Mouse (Mus musculus) kidney, adult 2 months (tissue): ENCODE measurements around the gene Sdr42e1. TPM values are rescaled to one million over a fixed set of nuclear protein-coding genes. Genes with fewer than 3 reads are reported as not detected.

Experiments used
- DNase-seq: peaks from one replicate; pipeline ENCODE4 v3.0.0; 2021
- H3K27ac ChIP-seq: fragments of 200-500 bp; 2 replicates; pipeline ENCODE4 v1.5.1; 2012; ENCODE audit warnings: low read depth, low read length, control low read depth, inconsistent platforms; ENCODE audit not compliant: insufficient read depth
- H3K27me3 ChIP-seq: fragments of 200-500 bp; replicated peaks from 2 replicates; pipeline ENCODE4 v1.6.1; 2012; ENCODE audit warnings: mild to moderate bottlenecking, moderate library complexity, low read length, inconsistent platforms; ENCODE audit not compliant: control insufficient read depth, insufficient read depth
- H3K36me3 ChIP-seq: fragments of 200-500 bp; 2 replicates; pipeline ENCODE4 v1.6.1; 2012; ENCODE audit warnings: mild to moderate bottlenecking, moderate library complexity, low read length, inconsistent platforms; ENCODE audit not compliant: control insufficient read depth, insufficient read depth
- H3K4me1 ChIP-seq: fragments of 200-500 bp; 2 replicates; pipeline ENCODE4 v1.6.1; 2011; ENCODE audit warnings: low read length; ENCODE audit not compliant: control insufficient read depth, insufficient read depth
- H3K4me3 ChIP-seq: fragments of 200-500 bp; 2 replicates; pipeline ENCODE4 v1.5.1; 2011; ENCODE audit warnings: mild to moderate bottlenecking, low read depth, low read length, control low read depth; ENCODE audit not compliant: insufficient read depth
- CTCF ChIP-seq: fragments of 200-500 bp; conservative IDR thresholded peaks from 2 replicates; pipeline ENCODE4 v1.5.1; 2011; ENCODE audit warnings: low read depth, mild to moderate bottlenecking, control low read depth, low read length, moderate library complexity, mixed read lengths; ENCODE audit not compliant: insufficient read depth, insufficient read length
- POLR2A ChIP-seq: fragments of 200-500 bp; IDR thresholded peaks from one replicate; pipeline ENCODE4 v1.6.1; 2011; ENCODE audit warnings: low read depth, low read length, control low read depth
- WGBS: fragments of 180-500 bp; shearing (Covaris S2); methylation state at CpG from one replicate; pipeline ENCODE4 v1.1.7; 2018; 5-methylcytosine and 5-hydroxymethylcytosine counted together
- polyA plus RNA-seq: library from polyadenylated mRNA; depleted of rRNA; stranded (reverse); fragments of >200 nt; gene quantifications from 2 replicates; pipeline ENCODE4 v1.2.3, GENCODE M21; 2012

The Sdr42e1 gene
- polyA plus RNA-seq, 1 experiment = 6.6 TPM

DNA sequence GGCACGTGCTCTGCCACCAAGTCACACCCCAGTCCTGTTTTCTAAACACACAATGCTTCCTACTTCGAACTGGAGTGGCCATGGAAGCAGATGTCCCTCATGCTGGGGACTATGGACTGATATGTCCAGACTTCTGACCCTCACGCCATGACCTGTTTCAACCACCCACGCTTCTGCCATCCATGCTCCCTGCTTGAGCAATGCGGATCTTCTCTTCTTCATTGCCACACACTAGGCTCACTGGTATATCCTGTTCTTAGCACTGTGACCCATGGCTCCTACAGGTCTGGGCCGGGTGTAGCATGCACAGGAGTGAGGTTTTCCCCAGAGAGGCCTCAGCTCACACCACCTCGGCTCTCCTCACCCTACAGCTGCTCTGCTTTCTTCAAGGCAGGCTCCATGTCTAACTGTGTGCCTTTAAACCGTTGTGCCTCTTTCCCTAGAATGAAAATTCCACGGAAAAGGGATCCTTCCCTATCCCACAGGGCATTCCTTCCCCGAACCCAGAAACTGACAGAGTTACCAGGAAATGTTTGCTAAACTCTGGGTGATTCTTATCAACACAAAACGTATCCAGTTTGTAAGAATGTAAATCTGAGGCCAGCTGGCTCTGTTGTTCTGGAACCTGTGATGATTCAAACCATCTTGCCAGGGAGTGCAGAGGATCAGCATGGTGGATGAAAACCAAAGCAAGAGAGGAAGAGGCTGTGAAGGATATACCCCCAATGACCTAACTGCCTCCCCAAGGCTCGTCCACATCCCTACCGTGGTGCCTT, 6.0 kb downstream of the Sdr42e1 start:
- no peak for DNase-seq
- 78% methylated on average over 13 of the region's 13 CpGs for WGBS
- Histone ChIP-seq H3K27ac (no peak overlapping the region), H3K4me1 (no peaks in the 10 kb centered on the region; the same call in 1 of the 2 replicates), H3K36me3 (no peaks in the 10 kb centered on the region), H3K27me3 (no peaks in the 10 kb centered on the region), H3K4me3 (no peak overlapping the region)
- TF ChIP-seq CTCF = no peak

DNA sequence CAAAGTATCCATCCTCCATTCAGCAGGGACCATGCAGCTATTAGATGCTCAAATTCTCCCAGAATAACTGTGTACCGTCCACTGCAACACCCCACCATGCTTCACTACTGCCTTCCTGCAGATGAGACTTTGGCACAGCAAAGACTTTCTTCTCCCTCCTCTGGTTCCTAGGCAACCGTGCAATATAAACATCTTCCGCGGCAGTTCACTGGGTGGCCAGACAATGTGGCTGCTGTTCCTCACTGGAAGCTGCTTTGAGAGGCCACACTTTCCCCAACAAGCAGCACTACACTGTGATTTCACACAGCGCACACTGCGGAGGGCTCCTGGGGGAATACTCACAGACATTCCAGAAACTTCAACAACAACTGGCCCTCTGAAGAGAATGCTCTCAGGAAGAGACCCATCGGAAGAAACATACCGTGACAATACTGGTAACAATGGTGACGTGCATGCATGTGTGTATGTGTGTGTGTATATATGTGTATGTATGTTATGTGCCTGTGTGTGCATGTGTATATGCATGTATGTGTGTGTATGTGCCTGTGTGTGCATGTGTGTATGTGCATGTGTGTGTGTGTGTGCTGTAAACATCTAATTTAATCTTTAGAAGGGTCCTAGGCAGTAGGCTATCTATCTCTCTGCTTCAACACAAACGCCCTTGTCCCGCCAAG, 13.0 kb downstream of the Sdr42e1 start:
- no peak for DNase-seq
- Histone ChIP-seq H3K36me3 (no peaks in the 10 kb centered on the region), H3K4me1 (no peaks in the 10 kb centered on the region), H3K27me3 (no peaks in the 10 kb centered on the region), H3K4me3 (no peak overlapping the region), H3K27ac (no peak overlapping the region)
- WGBS = 36% methylated on average over 11 of the region's 11 CpGs
- TF ChIP-seq CTCF = no peak
- no peak for TF ChIP-seq POLR2A

DNA sequence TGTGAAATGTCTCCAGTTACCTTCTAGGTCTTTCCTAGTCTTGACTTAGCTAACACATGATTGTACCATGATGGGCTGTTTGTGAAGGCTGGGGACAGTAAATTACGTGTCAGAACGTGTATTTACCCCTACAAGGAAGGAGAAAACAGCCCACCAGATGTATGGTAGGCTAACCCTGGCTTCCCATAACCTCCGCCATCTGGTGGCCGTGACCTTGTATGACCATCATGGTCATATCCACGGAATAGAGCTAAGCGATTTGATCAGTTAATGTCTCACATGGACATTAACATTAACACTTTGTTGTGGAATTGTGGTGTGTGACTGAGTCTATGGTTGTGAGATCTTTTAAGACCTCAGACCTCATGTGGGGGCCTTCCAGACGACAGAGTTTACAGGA, 14.5 kb downstream of the Sdr42e1 start:
- 69% methylated on average over 7 of the region's 7 CpGs for WGBS

DNA sequence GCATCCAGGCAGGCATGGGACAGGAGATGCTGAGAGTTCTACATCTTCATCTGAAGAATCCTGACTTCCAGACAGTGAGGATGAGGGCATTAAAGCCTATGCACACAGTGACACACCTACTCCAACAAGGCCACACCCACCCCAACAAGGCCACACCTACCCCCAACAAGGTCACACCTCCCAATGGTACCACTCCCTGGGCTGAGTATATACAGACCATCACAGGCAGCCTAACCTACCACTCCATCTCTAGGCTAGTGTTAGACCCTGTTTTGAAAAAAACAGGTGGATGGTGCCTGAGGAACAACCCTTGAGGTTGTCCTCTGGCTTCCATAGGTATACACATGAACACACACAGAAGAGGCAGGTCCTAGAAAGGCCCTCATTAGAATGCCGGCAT, 21.2 kb downstream of the Sdr42e1 start:
- DNase-seq = no peak
- Histone ChIP-seq H3K27ac (no peak overlapping the region), H3K4me1 (no peaks in the 10 kb centered on the region), H3K36me3 (no peaks in the 10 kb centered on the region), H3K4me3 (no peak overlapping the region), H3K27me3 (no peaks in the 10 kb centered on the region)
- 94% methylated on average over 1 of the region's 1 CpGs for WGBS
- TF ChIP-seq POLR2A (no peak), CTCF (no peak)

More for the DNA sequence above, 14.5 kb downstream of the Sdr42e1 start:
- no peak overlapping the region for H3K27ac ChIP-seq
- no peaks in the 10 kb centered on the region for H3K4me1 ChIP-seq
- DNase-seq = no peak
- TF ChIP-seq POLR2A (no peak), CTCF (0 out of 2 replicates have a peak, but pooled peaks have one; percentile 10)
- no peaks in the 10 kb centered on the region for H3K27me3 ChIP-seq
- H3K4me3 ChIP-seq = no peak overlapping the region
- H3K36me3 ChIP-seq = no peaks in the 10 kb centered on the region

DNA sequence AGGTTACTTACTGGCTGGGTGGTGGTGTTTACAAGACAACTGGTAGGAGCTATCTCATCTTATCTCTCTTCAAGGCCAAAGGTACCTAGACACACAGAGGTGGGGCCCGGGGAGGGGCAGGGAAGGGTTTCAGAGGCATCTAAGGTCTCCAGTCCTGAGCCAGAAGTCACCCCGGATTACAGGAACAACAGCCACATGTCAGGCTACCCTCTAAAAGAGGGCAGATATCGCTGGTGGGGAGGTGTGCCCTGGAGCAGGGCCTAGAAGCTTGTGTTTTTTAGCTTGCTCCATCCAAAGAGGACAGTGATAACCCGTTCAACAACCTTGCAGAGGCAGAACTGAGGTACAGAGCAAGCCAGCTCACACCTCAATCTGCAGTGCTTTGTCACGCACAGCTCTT, 27.0 kb downstream of the Sdr42e1 start:
- Histone ChIP-seq H3K36me3 (no peaks in the 10 kb centered on the region), H3K27ac (no peak overlapping the region), H3K4me3 (no peak overlapping the region), H3K27me3 (no peaks in the 10 kb centered on the region), H3K4me1 (no peaks in the 10 kb centered on the region)
- TF ChIP-seq CTCF (no peak), POLR2A (no peak)
- WGBS = 73% methylated on average over 5 of the region's 5 CpGs
- DNase-seq = no peak

DNA sequence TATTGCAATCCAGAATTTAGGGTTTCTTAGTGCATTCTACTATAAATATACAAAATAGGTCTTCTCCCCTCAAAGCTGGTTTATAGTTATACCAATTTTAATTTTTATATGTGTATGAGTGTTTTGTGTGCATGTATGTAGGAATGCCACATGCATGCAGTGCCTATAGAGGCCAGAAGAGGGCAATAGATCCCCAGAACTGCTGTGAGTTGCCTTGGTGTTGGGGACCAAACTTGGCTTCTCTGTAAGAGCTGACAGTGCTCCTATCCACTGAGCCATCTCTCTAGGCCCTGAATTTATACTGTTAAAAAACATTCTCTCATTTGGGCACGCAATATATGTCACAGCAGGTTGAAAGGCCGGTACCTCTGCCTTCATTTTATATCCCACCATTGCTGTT, 27.5 kb downstream of the Sdr42e1 start:
- peak; percentile 50 for DNase-seq
- 37% methylated on average over 2 of the region's 2 CpGs for WGBS
- TF ChIP-seq CTCF (peak; percentile 82), POLR2A (no peak)

DNA sequence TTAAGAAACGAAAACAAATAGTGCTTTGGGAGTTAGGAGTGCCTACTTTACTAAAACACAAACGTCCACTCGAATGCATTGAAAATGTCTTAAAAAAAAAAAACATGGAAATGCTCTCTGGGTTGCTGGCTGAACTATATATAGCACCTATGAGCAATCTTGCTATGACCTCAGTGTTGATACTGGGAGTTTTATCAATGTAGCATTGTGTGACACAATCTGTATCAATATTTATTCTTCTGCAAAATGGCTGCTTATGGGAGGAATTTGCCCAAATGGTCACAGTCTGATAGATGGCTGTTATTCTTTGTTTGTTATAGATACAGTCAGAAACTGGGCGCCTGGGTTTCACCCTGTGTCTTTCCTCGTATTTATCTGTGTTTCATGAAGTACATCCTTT, 28.0 kb downstream of the Sdr42e1 start:
- H3K36me3 ChIP-seq = no peaks in the 10 kb centered on the region
- DNase-seq = no peak
- no peak overlapping the region for H3K4me3 ChIP-seq
- no peak overlapping the region for H3K27ac ChIP-seq
- no peaks in the 10 kb centered on the region for H3K27me3 ChIP-seq
- TF ChIP-seq CTCF = no peak
- no peak for TF ChIP-seq POLR2A
- H3K4me1 ChIP-seq = no peaks in the 10 kb centered on the region
- WGBS = 61% methylated on average over 5 of the region's 5 CpGs

More for the DNA sequence above, 27.5 kb downstream of the Sdr42e1 start:
- Histone ChIP-seq H3K4me3 (no peak overlapping the region), H3K4me1 (no peaks in the 10 kb centered on the region), H3K27me3 (no peaks in the 10 kb centered on the region), H3K36me3 (no peaks in the 10 kb centered on the region), H3K27ac (no peak overlapping the region)
